Mouse (Mus musculus): ENCODE results near the gene Osbpl3. TPM values are rescaled to one million over a fixed set of nuclear protein-coding genes. Genes with fewer than 3 reads are reported as not detected.

The Osbpl3 gene
- polyA plus RNA-seq, 1 experiment: not detected

GRCm38 (mm10) chr6:50306625-50307024 is 149.4 kb downstream of the Osbpl3 start:
- Histone ChIP-seq H3K27ac (ENCODE audit: insufficient read depth, low read depth, low read length) (no peak overlapping the region), H3K4me3 (ENCODE audit: insufficient read depth, low read depth, low read length) (no peak overlapping the region), H3K4me1 (ENCODE audit: control insufficient read depth, insufficient read depth, low read length) (no peaks in the 10 kb centered on the region)
- TF ChIP-seq POLR2A (IDR thresholded peaks at IDR 0.05; ENCODE audit: insufficient read depth, low read depth, low read length) (no peak), CTCF (IDR thresholded peaks at IDR 0.05; ENCODE audit: insufficient read depth, low read depth, low read length) (no peak)
- WGBS: 82% methylated on average over 4 of the region's 4 CpGs

- no peak overlapping the region for H3K27ac ChIP-seq (ENCODE audit: insufficient read depth, low read depth, low read length)
- no peak for TF ChIP-seq POLR2A (IDR thresholded peaks at IDR 0.05; ENCODE audit: insufficient read depth, low read depth, low read length)
- peak; percentile 57 for TF ChIP-seq CTCF (IDR thresholded peaks at IDR 0.05; ENCODE audit: insufficient read depth, low read depth, low read length)
- H3K4me1 ChIP-seq (ENCODE audit: control insufficient read depth, insufficient read depth, low read length): no peaks in the 10 kb centered on the region
- 63% methylated on average over 4 of the region's 4 CpGs for WGBS
- no peak overlapping the region for H3K4me3 ChIP-seq (ENCODE audit: insufficient read depth, low read depth, low read length)
Measured at GRCm38 (mm10) chr6:50304949-50305491, 151.0 kb downstream of the Osbpl3 start.

GRCm38 (mm10) chr6:50301121-50301520 is 154.9 kb downstream of the Osbpl3 start:
- H3K4me1 ChIP-seq (ENCODE audit: control insufficient read depth, insufficient read depth, low read length): no peaks in the 10 kb centered on the region
- TF ChIP-seq CTCF (IDR thresholded peaks at IDR 0.05; ENCODE audit: insufficient read depth, low read depth, low read length): no peak
- 73% methylated on average over 7 of the region's 7 CpGs for WGBS
- no peak overlapping the region for H3K4me3 ChIP-seq (ENCODE audit: insufficient read depth, low read depth, low read length)
- no peak overlapping the region for H3K27ac ChIP-seq (ENCODE audit: insufficient read depth, low read depth, low read length)

GRCm38 (mm10) chr6:50300622-50301021 is 155.4 kb downstream of the Osbpl3 start:
- 52% methylated on average over 6 of the region's 6 CpGs for WGBS
- no peak overlapping the region for H3K4me3 ChIP-seq (ENCODE audit: insufficient read depth, low read depth, low read length)
- H3K4me1 ChIP-seq (ENCODE audit: control insufficient read depth, insufficient read depth, low read length): no peaks in the 10 kb centered on the region
- no peak overlapping the region for H3K27ac ChIP-seq (ENCODE audit: insufficient read depth, low read depth, low read length)
- TF ChIP-seq CTCF (IDR thresholded peaks at IDR 0.05; ENCODE audit: insufficient read depth, low read depth, low read length) (no peak), POLR2A (IDR thresholded peaks at IDR 0.05; ENCODE audit: insufficient read depth, low read depth, low read length) (no peak)

GRCm38 (mm10) chr6:50299071-50299470 is 156.9 kb downstream of the Osbpl3 start:
- TF ChIP-seq CTCF (IDR thresholded peaks at IDR 0.05; ENCODE audit: insufficient read depth, low read depth, low read length) (no peak), POLR2A (IDR thresholded peaks at IDR 0.05; ENCODE audit: insufficient read depth, low read depth, low read length) (no peak)
- no peak overlapping the region for H3K27ac ChIP-seq (ENCODE audit: insufficient read depth, low read depth, low read length)
- no peak overlapping the region for H3K4me3 ChIP-seq (ENCODE audit: insufficient read depth, low read depth, low read length)
- H3K4me1 ChIP-seq (ENCODE audit: control insufficient read depth, insufficient read depth, low read length): no peaks in the 10 kb centered on the region
- WGBS: 91% methylated on average over 7 of the region's 7 CpGs

GRCm38 (mm10) chr6:50297671-50298070 is 158.3 kb downstream of the Osbpl3 start:
- Histone ChIP-seq H3K27ac (ENCODE audit: insufficient read depth, low read depth, low read length) (no peak overlapping the region), H3K4me1 (ENCODE audit: control insufficient read depth, insufficient read depth, low read length) (no peaks in the 10 kb centered on the region), H3K4me3 (ENCODE audit: insufficient read depth, low read depth, low read length) (no peak overlapping the region)
- TF ChIP-seq POLR2A (IDR thresholded peaks at IDR 0.05; ENCODE audit: insufficient read depth, low read depth, low read length): no peak
- 94% methylated on average over 9 of the region's 9 CpGs for WGBS

- Histone ChIP-seq H3K27ac (ENCODE audit: insufficient read depth, low read depth, low read length) (no peak overlapping the region), H3K4me1 (ENCODE audit: control insufficient read depth, insufficient read depth, low read length) (no peaks in the 10 kb centered on the region), H3K4me3 (ENCODE audit: insufficient read depth, low read depth, low read length) (no peak overlapping the region)
- TF ChIP-seq CTCF (IDR thresholded peaks at IDR 0.05; ENCODE audit: insufficient read depth, low read depth, low read length) (no peak), POLR2A (IDR thresholded peaks at IDR 0.05; ENCODE audit: insufficient read depth, low read depth, low read length) (no peak)
- WGBS: 71% methylated on average over 10 of the region's 10 CpGs
Measured at GRCm38 (mm10) chr6:50295136-50295535, 160.9 kb downstream of the Osbpl3 start.

GRCm38 (mm10) chr6:50294128-50294527 is 161.9 kb downstream of the Osbpl3 start:
- no peaks in the 10 kb centered on the region for H3K4me1 ChIP-seq (ENCODE audit: control insufficient read depth, insufficient read depth, low read length)
- TF ChIP-seq POLR2A (IDR thresholded peaks at IDR 0.05; ENCODE audit: insufficient read depth, low read depth, low read length) (no peak), CTCF (IDR thresholded peaks at IDR 0.05; ENCODE audit: insufficient read depth, low read depth, low read length) (no peak)
- no peak overlapping the region for H3K27ac ChIP-seq (ENCODE audit: insufficient read depth, low read depth, low read length)
- WGBS: 28% methylated on average over 1 of the region's 1 CpGs
- H3K4me3 ChIP-seq (ENCODE audit: insufficient read depth, low read depth, low read length): no peak overlapping the region

GRCm38 (mm10) chr6:50291650-50292049 is 164.4 kb downstream of the Osbpl3 start:
- H3K27ac ChIP-seq (ENCODE audit: insufficient read depth, low read depth, low read length): no peak overlapping the region
- 92% methylated on average over 4 of the region's 4 CpGs for WGBS
- no peaks in the 10 kb centered on the region for H3K4me1 ChIP-seq (ENCODE audit: control insufficient read depth, insufficient read depth, low read length)
- TF ChIP-seq CTCF (IDR thresholded peaks at IDR 0.05; ENCODE audit: insufficient read depth, low read depth, low read length) (no peak), POLR2A (IDR thresholded peaks at IDR 0.05; ENCODE audit: insufficient read depth, low read depth, low read length) (no peak)
- no peak overlapping the region for H3K4me3 ChIP-seq (ENCODE audit: insufficient read depth, low read depth, low read length)

- TF ChIP-seq CTCF (IDR thresholded peaks at IDR 0.05; ENCODE audit: insufficient read depth, low read depth, low read length): no peak
- no peak for TF ChIP-seq POLR2A (IDR thresholded peaks at IDR 0.05; ENCODE audit: insufficient read depth, low read depth, low read length)
- WGBS: 85% methylated on average over 3 of the region's 3 CpGs
Measured at GRCm38 (mm10) chr6:50286881-50287280, 169.1 kb downstream of the Osbpl3 start.

More at GRCm38 (mm10) chr6:50286881-50287280, 169.1 kb downstream of the Osbpl3 start:
- Histone ChIP-seq H3K27ac (ENCODE audit: insufficient read depth, low read depth, low read length) (no peak overlapping the region), H3K4me3 (ENCODE audit: insufficient read depth, low read depth, low read length) (no peak overlapping the region), H3K4me1 (ENCODE audit: control insufficient read depth, insufficient read depth, low read length) (no peaks in the 10 kb centered on the region)

Data from olfactory bulb, adult 2 months (tissue).